Mouse (Mus musculus) neural tube, embryonic 14.5 days (tissue): ENCODE measurements around the gene Adora3. TPM values are rescaled to one million over a fixed set of nuclear protein-coding genes. Genes with fewer than 3 reads are reported as not detected.

Source experiments
- ATAC-seq: fragments of 200-750 bp; cut with Nextera tagmentation; 2 replicates; pipeline ENCODE4 v1.8.0; 2017; ENCODE audit warnings: low read depth, mild to moderate bottlenecking, moderate TSS enrichment, moderate library complexity
- H3K27ac ChIP-seq: fragments of 300-500 bp; sonication (generic); 2 replicates; pipeline ENCODE4 v1.5.1; 2014; ENCODE audit warnings: low read depth, mild to moderate bottlenecking, control low read depth, low read length, moderate library complexity, mixed read lengths
- H3K27me3 ChIP-seq: fragments of 300-500 bp; sonication (generic); 2 replicates; pipeline ENCODE4 v1.6.1; 2014; ENCODE audit warnings: low read length; ENCODE audit not compliant: control insufficient read depth, insufficient read depth
- H3K36me3 ChIP-seq: fragments of 300-500 bp; sonication (generic); 2 replicates; pipeline ENCODE4 v1.6.1; 2014; ENCODE audit warnings: low read length, mixed read lengths; ENCODE audit not compliant: control insufficient read depth, insufficient read depth
- H3K4me1 ChIP-seq: fragments of 300-500 bp; sonication (generic); 2 replicates; pipeline ENCODE4 v1.6.1; 2014; ENCODE audit warnings: low read length; ENCODE audit not compliant: control insufficient read depth, insufficient read depth
- H3K4me2 ChIP-seq: fragments of 300-500 bp; sonication (generic); 2 replicates; pipeline ENCODE4 v1.6.1; 2014; ENCODE audit warnings: mild to moderate bottlenecking, low read depth, low read length, control low read depth
- H3K4me3 ChIP-seq: fragments of 300-500 bp; sonication (generic); 2 replicates; pipeline ENCODE4 v1.5.1; 2014; ENCODE audit warnings: low read depth, low read length, control low read depth, mixed read lengths
- H3K9ac ChIP-seq: fragments of 300-500 bp; sonication (generic); replicated peaks from 2 replicates; pipeline ENCODE4 v1.6.1; 2014; ENCODE audit warnings: low read depth, mild to moderate bottlenecking, control low read depth, low read length, mixed read lengths
- H3K9me3 ChIP-seq: fragments of 300-500 bp; sonication (generic); 2 replicates; pipeline ENCODE4 v1.6.1; 2016; ENCODE audit warnings: low read length; ENCODE audit not compliant: control insufficient read depth
- WGBS: fragments of 180-500 bp; shearing (Covaris S2); extraction: QIAGEN DNeasy Blood & Tissue Kit; methylation state at CpG from one replicate; pipeline ENCODE4 v1.1.7; 2014; 5-methylcytosine and 5-hydroxymethylcytosine counted together
- polyA plus RNA-seq: library from polyadenylated mRNA; unstranded; fragments of >200 nt; fragmentation: Nextera tagmentation; extraction: Ambion mirVana; gene quantifications from 2 replicates; pipeline ENCODE4 v1.2.1, GENCODE M21; 2014

The Adora3 gene
- polyA plus RNA-seq, 1 experiment from 2014 or later: 0.15 TPM

- H3K27me3 ChIP-seq: no peaks in the 10 kb centered on the region
- no peak overlapping the region for H3K9ac ChIP-seq
- H3K4me2 ChIP-seq: no peak overlapping the region
- 96% methylated on average over 7 of the region's 7 CpGs for WGBS
- H3K4me1 ChIP-seq: no peaks in the 10 kb centered on the region
- H3K9me3 ChIP-seq: no peaks in the 10 kb centered on the region
- no peak overlapping the region for H3K4me3 ChIP-seq
- no peak for ATAC-seq
- no peak overlapping the region for H3K27ac ChIP-seq
- H3K36me3 ChIP-seq: no peaks in the 10 kb centered on the region
Measured at GRCm38 (mm10) chr3:105882105-105882504, 11.4 kb downstream of the Adora3 start.

GRCm38 (mm10) chr3:105883111-105883510 is 12.5 kb downstream of the Adora3 start:
- no peaks in the 10 kb centered on the region for H3K4me1 ChIP-seq
- H3K27me3 ChIP-seq: no peaks in the 10 kb centered on the region
- 90% methylated on average over 2 of the region's 2 CpGs for WGBS
- H3K36me3 ChIP-seq: no peaks in the 10 kb centered on the region
- no peak overlapping the region for H3K27ac ChIP-seq
- H3K9me3 ChIP-seq: no peaks in the 10 kb centered on the region
- H3K9ac ChIP-seq: no peak overlapping the region
- no peak overlapping the region for H3K4me3 ChIP-seq
- no peak overlapping the region for H3K4me2 ChIP-seq
- no peak for ATAC-seq

GRCm38 (mm10) chr3:105888961-105889360 is 18.3 kb downstream of the Adora3 start:
- H3K4me2 ChIP-seq: no peak overlapping the region
- H3K27ac ChIP-seq: no peak overlapping the region
- H3K9ac ChIP-seq: no peak overlapping the region
- WGBS: 83% methylated on average over 3 of the region's 3 CpGs
- H3K9me3 ChIP-seq: no peaks in the 10 kb centered on the region
- no peak overlapping the region for H3K4me3 ChIP-seq
- no peak for ATAC-seq
- no peaks in the 10 kb centered on the region for H3K36me3 ChIP-seq
- no peaks in the 10 kb centered on the region for H3K4me1 ChIP-seq
- H3K27me3 ChIP-seq: no peaks in the 10 kb centered on the region

- H3K27ac ChIP-seq: no peak overlapping the region
- H3K4me3 ChIP-seq: no peak overlapping the region
- H3K9me3 ChIP-seq: no peaks in the 10 kb centered on the region
- no peaks in the 10 kb centered on the region for H3K4me1 ChIP-seq
- no peak overlapping the region for H3K9ac ChIP-seq
- 72% methylated on average over 4 of the region's 4 CpGs for WGBS
- ATAC-seq: no peak
- H3K36me3 ChIP-seq: no peaks in the 10 kb centered on the region
- H3K4me2 ChIP-seq: no peak overlapping the region
- H3K27me3 ChIP-seq: no peaks in the 10 kb centered on the region
Measured at GRCm38 (mm10) chr3:105890220-105890619, 19.6 kb downstream of the Adora3 start.

GRCm38 (mm10) chr3:105891141-105891540 is 20.5 kb downstream of the Adora3 start:
- H3K27me3 ChIP-seq: no peaks in the 10 kb centered on the region
- no peaks in the 10 kb centered on the region for H3K9me3 ChIP-seq
- no peaks in the 10 kb centered on the region for H3K4me1 ChIP-seq
- no peak overlapping the region for H3K4me3 ChIP-seq
- ATAC-seq: no peak
- no peaks in the 10 kb centered on the region for H3K36me3 ChIP-seq
- no peak overlapping the region for H3K27ac ChIP-seq
- WGBS: 82% methylated on average over 3 of the region's 3 CpGs
- H3K4me2 ChIP-seq: no peak overlapping the region
- no peak overlapping the region for H3K9ac ChIP-seq

- 87% methylated on average over 10 of the region's 10 CpGs for WGBS
- no peaks in the 10 kb centered on the region for H3K4me1 ChIP-seq
- no peaks in the 10 kb centered on the region for H3K36me3 ChIP-seq
- H3K9me3 ChIP-seq: no peaks in the 10 kb centered on the region
- H3K4me3 ChIP-seq: no peak overlapping the region
- no peak overlapping the region for H3K9ac ChIP-seq
- no peak overlapping the region for H3K27ac ChIP-seq
- H3K4me2 ChIP-seq: no peak overlapping the region
- no peaks in the 10 kb centered on the region for H3K27me3 ChIP-seq
- ATAC-seq: no peak
Measured at GRCm38 (mm10) chr3:105891760-105892571, 21.3 kb downstream of the Adora3 start.

GRCm38 (mm10) chr3:105892572-105893495 is 22.2 kb downstream of the Adora3 start:
- Histone ChIP-seq H3K4me3 (no peak overlapping the region), H3K9me3 (no peaks in the 10 kb centered on the region), H3K4me1 (no peaks in the 10 kb centered on the region), H3K4me2 (no peak overlapping the region), H3K27me3 (no peaks in the 10 kb centered on the region), H3K27ac (no peak overlapping the region), H3K36me3 (no peaks in the 10 kb centered on the region), H3K9ac (no peak overlapping the region)
- no peak for ATAC-seq
- WGBS: 86% methylated on average over 19 of the region's 19 CpGs

GRCm38 (mm10) chr3:105893941-105894391 is 23.3 kb downstream of the Adora3 start:
- H3K27me3 ChIP-seq: no peaks in the 10 kb centered on the region

More at GRCm38 (mm10) chr3:105893941-105894391, 23.3 kb downstream of the Adora3 start:
- WGBS: 67% methylated on average over 6 of the region's 6 CpGs
- no peak overlapping the region for H3K4me2 ChIP-seq
- H3K4me1 ChIP-seq: no peaks in the 10 kb centered on the region
- no peaks in the 10 kb centered on the region for H3K36me3 ChIP-seq
- ATAC-seq: no peak
- no peak overlapping the region for H3K9ac ChIP-seq
- no peaks in the 10 kb centered on the region for H3K9me3 ChIP-seq
- no peak overlapping the region for H3K27ac ChIP-seq
- H3K4me3 ChIP-seq: no peak overlapping the region
